Mouse (Mus musculus): ENCODE measurements around the gene Cyp2d12. TPM values are rescaled to one million over a fixed set of nuclear protein-coding genes. Genes with fewer than 3 reads are reported as not detected.
"Not testable (repeated sequence)": the region's sequence is repeated elsewhere in the genome, so short reads cannot be mapped to it uniquely, and the experiment has no call there.

Cyp2d12 gene
- not detected in 2 replicates for polyA plus RNA-seq (2012; rRNA removed)

GRCm38 (mm10) chr15:82554531-82555230 is at the start of gene Cyp2d12:
TSS of gene Cyp2d12 (plus strand) at chr15:82555072.
- no peak for DNase-seq (ENCODE audit: low read depth)
- TF ChIP-seq CTCF (IDR thresholded peaks at IDR 0.05; ENCODE audit: borderline replicate concordance, extremely low read depth, insufficient read depth, insufficient read length) (no peak), POLR2A (IDR thresholded peaks at IDR 0.05; ENCODE audit: borderline replicate concordance, extremely low read depth, insufficient read depth, insufficient read length, poor library complexity, severe bottlenecking) (no peak)

- no peak for TF ChIP-seq CTCF (IDR thresholded peaks at IDR 0.05; ENCODE audit: borderline replicate concordance, extremely low read depth, insufficient read depth, insufficient read length)
- no peak for TF ChIP-seq POLR2A (IDR thresholded peaks at IDR 0.05; ENCODE audit: borderline replicate concordance, extremely low read depth, insufficient read depth, insufficient read length, poor library complexity, severe bottlenecking)
- DNase-seq (ENCODE audit: low read depth), result peak; percentile 8
Observed at GRCm38 (mm10) chr15:82506971-82507370, 47.9 kb upstream of the Cyp2d12 start.

- DNase-seq (ENCODE audit: low read depth), result not testable (repeated sequence)
Observed at GRCm38 (mm10) chr15:82507740-82508139, 47.1 kb upstream of the Cyp2d12 start.

GRCm38 (mm10) chr15:82509495-82509894 is 45.4 kb upstream of the Cyp2d12 start:
- DNase-seq (ENCODE audit: low read depth), result not testable (repeated sequence)

- DNase-seq (ENCODE audit: low read depth), result not testable (repeated sequence)
Observed at GRCm38 (mm10) chr15:82510500-82510899, 44.4 kb upstream of the Cyp2d12 start.

GRCm38 (mm10) chr15:82512111-82512510 is 42.8 kb upstream of the Cyp2d12 start:
- DNase-seq (ENCODE audit: low read depth), result not testable (repeated sequence)

GRCm38 (mm10) chr15:82516174-82516573 is 38.7 kb upstream of the Cyp2d12 start:
- DNase-seq (ENCODE audit: low read depth), result not testable (repeated sequence)

GRCm38 (mm10) chr15:82527371-82527770 is 27.5 kb upstream of the Cyp2d12 start:
- DNase-seq (ENCODE audit: low read depth), result not testable (repeated sequence)

- DNase-seq (ENCODE audit: low read depth), result not testable (repeated sequence)
Observed at GRCm38 (mm10) chr15:82532721-82533120, 22.2 kb upstream of the Cyp2d12 start.

- not testable (repeated sequence) for DNase-seq (ENCODE audit: low read depth)
Observed at GRCm38 (mm10) chr15:82542976-82543375, 11.9 kb upstream of the Cyp2d12 start.

GRCm38 (mm10) chr15:82544561-82544960 is 10.3 kb upstream of the Cyp2d12 start:
- not testable (repeated sequence) for DNase-seq (ENCODE audit: low read depth)

- not testable (repeated sequence) for DNase-seq (ENCODE audit: low read depth)
Observed at GRCm38 (mm10) chr15:82547753-82548152, 7.1 kb upstream of the Cyp2d12 start.

GRCm38 (mm10) chr15:82553211-82553610 is 1.7 kb upstream of the Cyp2d12 start:
- DNase-seq (ENCODE audit: low read depth), result not testable (repeated sequence)

- TF ChIP-seq CTCF (IDR thresholded peaks at IDR 0.05; ENCODE audit: borderline replicate concordance, extremely low read depth, insufficient read depth, insufficient read length) (no peak), POLR2A (IDR thresholded peaks at IDR 0.05; ENCODE audit: borderline replicate concordance, extremely low read depth, insufficient read depth, insufficient read length, poor library complexity, severe bottlenecking) (no peak)
- DNase-seq (ENCODE audit: low read depth), result no peak
Observed at GRCm38 (mm10) chr15:82572856-82573255, 18.0 kb downstream of the Cyp2d12 start.

GRCm38 (mm10) chr15:82579071-82579470 is 24.2 kb downstream of the Cyp2d12 start:
- DNase-seq (ENCODE audit: low read depth), result no peak
- TF ChIP-seq POLR2A (IDR thresholded peaks at IDR 0.05; ENCODE audit: borderline replicate concordance, extremely low read depth, insufficient read depth, insufficient read length, poor library complexity, severe bottlenecking) (no peak), CTCF (IDR thresholded peaks at IDR 0.05; ENCODE audit: borderline replicate concordance, extremely low read depth, insufficient read depth, insufficient read length) (no peak)

All from brain, embryonic 14.5 days (tissue).